Mouse (Mus musculus): Measurements from ENCODE around the gene Fam196b. TPM values are rescaled to one million over a fixed set of nuclear protein-coding genes. Genes with fewer than 3 reads are reported as not detected.

Gene Fam196b
- total RNA-seq (2015) (not detected in 2 replicates), total RNA-seq (2017) (0.07 TPM in 1 of 2 replicates, not detected in the other)

GRCm38 (mm10) chr11:34314534-34315379 lies at the start of gene Fam196b:
Gene Fam196b (plus strand): TSS chr11:34314822.
- ATAC-seq (replicated peaks; ENCODE audit: poor library complexity), result peak; percentile 79

- no peak for ATAC-seq (replicated peaks; ENCODE audit: poor library complexity)
Observed at GRCm38 (mm10) chr11:34272016-34272415, 42.6 kb upstream of the Fam196b start.

GRCm38 (mm10) chr11:34275941-34276340 lies 38.7 kb upstream of the Fam196b start:
- ATAC-seq (replicated peaks; ENCODE audit: poor library complexity), result peak; percentile 81

GRCm38 (mm10) chr11:34276363-34277046 lies 38.1 kb upstream of the Fam196b start:
- ATAC-seq (replicated peaks; ENCODE audit: poor library complexity), result no peak

GRCm38 (mm10) chr11:34277047-34277445 lies 37.6 kb upstream of the Fam196b start:
- no peak for ATAC-seq (replicated peaks; ENCODE audit: poor library complexity)

GRCm38 (mm10) chr11:34284124-34284808 lies 30.4 kb upstream of the Fam196b start:
- ATAC-seq (replicated peaks; ENCODE audit: poor library complexity), result no peak

GRCm38 (mm10) chr11:34290265-34290664 lies 24.4 kb upstream of the Fam196b start:
- ATAC-seq (replicated peaks; ENCODE audit: poor library complexity), result no peak

GRCm38 (mm10) chr11:34290708-34291107 lies 23.9 kb upstream of the Fam196b start:
- no peak for ATAC-seq (replicated peaks; ENCODE audit: poor library complexity)

GRCm38 (mm10) chr11:34291304-34291703 lies 23.3 kb upstream of the Fam196b start:
- no peak for ATAC-seq (replicated peaks; ENCODE audit: poor library complexity)

- ATAC-seq (replicated peaks; ENCODE audit: poor library complexity), result no peak
Observed at GRCm38 (mm10) chr11:34297698-34298378, 16.8 kb upstream of the Fam196b start.

- ATAC-seq (replicated peaks; ENCODE audit: poor library complexity), result peak; percentile 76
Observed at GRCm38 (mm10) chr11:34299550-34299949, 15.1 kb upstream of the Fam196b start.

GRCm38 (mm10) chr11:34300064-34300463 lies 14.6 kb upstream of the Fam196b start:
- ATAC-seq (replicated peaks; ENCODE audit: poor library complexity), result no peak

- no peak for ATAC-seq (replicated peaks; ENCODE audit: poor library complexity)
Observed at GRCm38 (mm10) chr11:34306231-34306630, 8.4 kb upstream of the Fam196b start.

- ATAC-seq (replicated peaks; ENCODE audit: poor library complexity), result no peak
Observed at GRCm38 (mm10) chr11:34308731-34309130, 5.9 kb upstream of the Fam196b start.

- ATAC-seq (replicated peaks; ENCODE audit: poor library complexity), result peak; percentile 79
Observed at GRCm38 (mm10) chr11:34309360-34309759, 5.3 kb upstream of the Fam196b start.

- ATAC-seq (replicated peaks; ENCODE audit: poor library complexity), result no peak
Observed at GRCm38 (mm10) chr11:34311717-34312116, 2.9 kb upstream of the Fam196b start.

- ATAC-seq (replicated peaks; ENCODE audit: poor library complexity), result 0 out of 2 replicates have a peak, but pooled peaks have one; percentile 23
Observed at GRCm38 (mm10) chr11:34312208-34312607, 2.4 kb upstream of the Fam196b start.

- ATAC-seq (replicated peaks; ENCODE audit: poor library complexity), result no peak
Observed at GRCm38 (mm10) chr11:34315383-34315782, 761 bp downstream of the Fam196b start.

GRCm38 (mm10) chr11:34316176-34316575 lies 1.6 kb downstream of the Fam196b start:
- ATAC-seq (replicated peaks; ENCODE audit: poor library complexity), result no peak

GRCm38 (mm10) chr11:34317001-34317400 lies 2.4 kb downstream of the Fam196b start:
- ATAC-seq (replicated peaks; ENCODE audit: poor library complexity), result no peak

GRCm38 (mm10) chr11:34319282-34319681 lies 4.7 kb downstream of the Fam196b start:
- no peak for ATAC-seq (replicated peaks; ENCODE audit: poor library complexity)
